Mouse (Mus musculus): Measurements from ENCODE around the gene Olfr56. TPM values are rescaled to one million over a fixed set of nuclear protein-coding genes. Genes with fewer than 3 reads are reported as not detected.
"Not testable (repeated sequence)": the region's sequence is repeated elsewhere in the genome, so short reads cannot be mapped to it uniquely, and the experiment has no call there.

Gene Olfr56
- polyA plus RNA-seq, 1 experiment from 2014 or later, result not detected

GRCm38 (mm10) chr11:49175345-49175744 lies 196.7 kb downstream of the Olfr56 start:
- Histone ChIP-seq H3K27ac (ENCODE audit: low read depth, low read length) (no peak overlapping the region), H3K9ac (ENCODE audit: low read depth, low read length) (no peak overlapping the region), H3K9me3 (ENCODE audit: control insufficient read depth, low read length) (no peaks in the 10 kb centered on the region), H3K4me1 (ENCODE audit: control insufficient read depth, insufficient read depth, low read depth, low read length) (no peaks in the 10 kb centered on the region), H3K27me3 (replicated peaks; ENCODE audit: control insufficient read depth, insufficient read depth, low read length) (no peaks in the 10 kb centered on the region), H3K4me2 (ENCODE audit: low read length) (no peak overlapping the region), H3K4me3 (ENCODE audit: low read length) (no peak overlapping the region), H3K36me3 (ENCODE audit: control insufficient read depth, insufficient read depth, low read length) (no peaks in the 10 kb centered on the region)
- WGBS, result 93% methylated on average over 8 of the region's 8 CpGs
- ATAC-seq, result no peak

GRCm38 (mm10) chr11:49176047-49176779 lies 197.5 kb downstream of the Olfr56 start:
- 81% methylated on average over 4 of the region's 4 CpGs for WGBS
- not testable (repeated sequence) for H3K4me3 ChIP-seq (ENCODE audit: low read length); H3K4me1 ChIP-seq (ENCODE audit: control insufficient read depth, insufficient read depth, low read depth, low read length); H3K27ac ChIP-seq (ENCODE audit: low read depth, low read length); H3K9me3 ChIP-seq (ENCODE audit: control insufficient read depth, low read length); H3K9ac ChIP-seq (ENCODE audit: low read depth, low read length); ATAC-seq; H3K4me2 ChIP-seq (ENCODE audit: low read length); H3K27me3 ChIP-seq (replicated peaks; ENCODE audit: control insufficient read depth, insufficient read depth, low read length); H3K36me3 ChIP-seq (ENCODE audit: control insufficient read depth, insufficient read depth, low read length)

- Histone ChIP-seq H3K9me3 (ENCODE audit: control insufficient read depth, low read length) (no peaks in the 10 kb centered on the region), H3K9ac (ENCODE audit: low read depth, low read length) (no peak overlapping the region), H3K27ac (ENCODE audit: low read depth, low read length) (no peak overlapping the region), H3K4me3 (ENCODE audit: low read length) (no peak overlapping the region), H3K36me3 (ENCODE audit: control insufficient read depth, insufficient read depth, low read length) (no peaks in the 10 kb centered on the region), H3K27me3 (replicated peaks; ENCODE audit: control insufficient read depth, insufficient read depth, low read length) (no peaks in the 10 kb centered on the region), H3K4me2 (ENCODE audit: low read length) (no peak overlapping the region), H3K4me1 (ENCODE audit: control insufficient read depth, insufficient read depth, low read depth, low read length) (no peaks in the 10 kb centered on the region)
- ATAC-seq, result no peak
- WGBS, result 77% methylated on average over 1 of the region's 1 CpGs
Observed at GRCm38 (mm10) chr11:49183172-49183571, 204.5 kb downstream of the Olfr56 start.

Other genes starting within 250 kb of the Olfr56 start
- 343 and 349 TPM in 2 replicates for gene Rack1, start 178.6 kb upstream of the Olfr56 start, polyA plus RNA-seq (2015; fragmentation: Nextera tagmentation; extraction: Ambion mirVana)
- 6.5 and 7.1 TPM in 2 replicates for gene Trim41, start 161.5 kb upstream of the Olfr56 start, polyA plus RNA-seq (2015; fragmentation: Nextera tagmentation; extraction: Ambion mirVana)
- gene Trim7, start 152.7 kb upstream of the Olfr56 start, polyA plus RNA-seq (2015; fragmentation: Nextera tagmentation; extraction: Ambion mirVana), result 1.7 and 2.7 TPM in 2 replicates
- 1.1 and 2.3 TPM in 2 replicates for gene Gm12184, start 152.2 kb upstream of the Olfr56 start, polyA plus RNA-seq (2015; fragmentation: Nextera tagmentation; extraction: Ambion mirVana)
- 3.6 and 5.4 TPM in 2 replicates for gene Irgm1, start 107.2 kb upstream of the Olfr56 start, polyA plus RNA-seq (2015; fragmentation: Nextera tagmentation; extraction: Ambion mirVana)
- gene Gm5431, start 76.7 kb upstream of the Olfr56 start, polyA plus RNA-seq (2015; fragmentation: Nextera tagmentation; extraction: Ambion mirVana), result 0.16 and 0.18 TPM in 2 replicates
- 1.4 and 6.2 TPM in 2 replicates for gene Psme2b, start 32.7 kb upstream of the Olfr56 start, polyA plus RNA-seq (2015; fragmentation: Nextera tagmentation; extraction: Ambion mirVana)
- 0.24 and 0.46 TPM in 2 replicates for gene 9930111J21Rik1, start 509 bp downstream of the Olfr56 start, polyA plus RNA-seq (2015; fragmentation: Nextera tagmentation; extraction: Ambion mirVana)
- not detected in 2 replicates for gene Gm12185, start 13.3 kb downstream of the Olfr56 start, polyA plus RNA-seq (2015; fragmentation: Nextera tagmentation; extraction: Ambion mirVana)
- gene Tgtp1, start 15.3 kb downstream of the Olfr56 start, polyA plus RNA-seq (2015; fragmentation: Nextera tagmentation; extraction: Ambion mirVana), result 0.09 and 0.25 TPM in 2 replicates
- 0.29 and 0.40 TPM in 2 replicates for gene 9930111J21Rik2, start 72.4 kb downstream of the Olfr56 start, polyA plus RNA-seq (2015; fragmentation: Nextera tagmentation; extraction: Ambion mirVana)
- gene Tgtp2, start 85.3 kb downstream of the Olfr56 start, polyA plus RNA-seq (2015; fragmentation: Nextera tagmentation; extraction: Ambion mirVana), result 0.09 TPM in 1 of 2 replicates, not detected in the other
- gene Ifi47, start 97.7 kb downstream of the Olfr56 start, polyA plus RNA-seq (2015; fragmentation: Nextera tagmentation; extraction: Ambion mirVana), result 0.81 TPM in 2 replicates
- not detected in 2 replicates for gene Olfr1396, start 136.0 kb downstream of the Olfr56 start, polyA plus RNA-seq (2015; fragmentation: Nextera tagmentation; extraction: Ambion mirVana)
- gene Olfr1395, start 163.4 kb downstream of the Olfr56 start, polyA plus RNA-seq (2015; fragmentation: Nextera tagmentation; extraction: Ambion mirVana), result not detected in 2 replicates
- gene Olfr1394, start 175.5 kb downstream of the Olfr56 start, polyA plus RNA-seq (2015; fragmentation: Nextera tagmentation; extraction: Ambion mirVana), result not detected in 2 replicates
- gene Btnl9, start 208.3 kb downstream of the Olfr56 start, polyA plus RNA-seq (2015; fragmentation: Nextera tagmentation; extraction: Ambion mirVana), result 0.27 and 0.65 TPM in 2 replicates
- 35.3 and 38.0 TPM in 2 replicates for gene Zfp62, start 224.4 kb downstream of the Olfr56 start, polyA plus RNA-seq (2015; fragmentation: Nextera tagmentation; extraction: Ambion mirVana)

Data from hindbrain, embryonic 16.5 days (tissue).